Mouse (Mus musculus) ovary, postnatal 14 days (tissue): ENCODE results near the gene Prss43.
"Not testable (repeated sequence)": the region's sequence is repeated elsewhere in the genome, so short reads cannot be mapped to it uniquely, and the experiment has no call there.

Experiments used
- DNase-seq: peaks from one replicate; pipeline ENCODE4 v3.0.0; 2022; ENCODE audit warnings: low spot score

Gene Prss43

GRCm38 (mm10) chr9:110826390-110826789 lies at the start of gene Prss43:
Gene Prss43 (plus strand): TSS chr9:110826690.
- DNase-seq, result no peak

GRCm38 (mm10) chr9:110778100-110778499 lies 48.4 kb upstream of the Prss43 start:
- DNase-seq, result no peak

DNA sequence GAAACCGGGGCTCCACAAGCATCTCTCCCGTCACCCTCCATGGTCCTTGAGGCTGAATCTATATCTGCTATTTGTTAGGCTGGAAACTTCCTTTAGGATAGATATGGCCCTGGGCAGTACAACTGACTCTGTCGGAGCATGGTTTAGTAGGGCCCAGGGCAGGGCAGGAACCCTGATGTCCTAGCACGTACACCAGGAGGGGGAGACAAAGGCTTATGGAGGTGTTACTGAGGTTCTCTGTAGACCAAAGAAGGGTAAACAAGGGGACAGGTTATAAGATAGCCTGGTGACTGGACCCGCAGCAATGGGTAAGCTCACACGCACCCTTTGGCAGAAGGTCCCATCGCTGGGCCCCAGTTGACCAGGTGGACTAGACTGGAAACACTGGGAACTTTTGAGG lies 47.9 kb upstream of the Prss43 start:
- no peak for DNase-seq

DNA sequence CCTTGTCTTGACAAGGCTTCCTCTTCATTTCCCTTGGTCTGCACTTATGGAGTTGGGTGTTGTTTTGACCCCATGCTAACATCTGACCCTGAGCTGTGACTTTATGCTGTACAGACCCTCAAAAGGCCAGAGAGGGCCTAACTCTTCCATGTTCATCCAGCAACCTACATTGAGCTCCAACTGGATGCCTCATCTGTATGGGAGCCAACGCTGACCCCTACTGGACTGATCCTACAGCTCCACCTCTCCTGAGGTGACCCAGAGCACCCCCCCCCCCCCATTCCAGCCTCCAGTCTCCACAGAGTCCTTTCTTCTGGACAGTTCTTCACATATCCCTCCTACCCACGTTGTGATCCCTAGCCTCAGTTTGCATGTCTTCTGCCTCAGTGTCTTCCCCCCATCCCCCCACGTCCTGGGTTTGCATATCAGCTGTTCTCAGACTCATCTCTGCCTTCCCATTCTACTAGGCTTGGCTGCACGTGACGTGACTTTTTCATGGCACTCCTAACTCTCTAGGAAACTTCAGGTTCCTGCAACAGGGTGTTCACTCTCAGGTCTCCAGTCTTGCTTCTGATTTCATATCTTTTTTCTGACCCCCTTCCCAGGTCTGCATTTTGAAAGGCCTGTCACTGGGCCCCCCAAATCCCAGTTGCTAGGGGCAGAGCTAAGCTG lies 47.1 kb upstream of the Prss43 start:
- DNase-seq, result no peak

GRCm38 (mm10) chr9:110781256-110781721 lies 45.2 kb upstream of the Prss43 start:
- peak; percentile 98 for DNase-seq

- DNase-seq, result peak; percentile 83
These were observed 44.8 kb upstream of the Prss43 start for GRCm38 (mm10) chr9:110781731-110782130.

- no peak for DNase-seq
These were observed 42.9 kb upstream of the Prss43 start for GRCm38 (mm10) chr9:110783611-110784010.

GRCm38 (mm10) chr9:110788169-110788568 lies 38.3 kb upstream of the Prss43 start:
- no peak for DNase-seq

GRCm38 (mm10) chr9:110790462-110790861 lies 36.0 kb upstream of the Prss43 start:
- DNase-seq, result no peak

GRCm38 (mm10) chr9:110797013-110797412 lies 29.5 kb upstream of the Prss43 start:
- no peak for DNase-seq

DNA sequence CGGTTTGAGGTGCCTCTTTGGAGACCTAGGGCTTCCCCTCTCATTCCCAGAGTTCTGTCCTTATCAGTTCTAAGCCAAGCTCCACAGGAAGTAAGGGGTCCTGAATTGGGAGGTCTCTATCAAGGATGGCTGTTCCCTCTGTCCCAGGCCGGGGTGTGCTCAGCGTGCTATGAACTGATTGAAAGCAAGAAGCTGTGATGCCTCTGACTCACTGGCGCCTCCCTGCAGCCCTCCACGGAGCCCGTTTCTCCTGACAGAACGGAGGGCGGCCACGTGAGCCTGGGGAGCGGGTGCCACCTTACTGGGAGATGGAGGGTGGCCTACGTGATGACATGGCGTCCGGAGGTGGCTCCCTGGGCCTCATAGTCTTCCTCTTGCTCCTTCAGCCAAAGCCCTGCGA lies 28.6 kb upstream of the Prss43 start, which contains the start of gene Prss42:
Prss42 (plus strand) TSS at position 301 of the 400 bp plus-strand sequence.
- no peak for DNase-seq

DNA sequence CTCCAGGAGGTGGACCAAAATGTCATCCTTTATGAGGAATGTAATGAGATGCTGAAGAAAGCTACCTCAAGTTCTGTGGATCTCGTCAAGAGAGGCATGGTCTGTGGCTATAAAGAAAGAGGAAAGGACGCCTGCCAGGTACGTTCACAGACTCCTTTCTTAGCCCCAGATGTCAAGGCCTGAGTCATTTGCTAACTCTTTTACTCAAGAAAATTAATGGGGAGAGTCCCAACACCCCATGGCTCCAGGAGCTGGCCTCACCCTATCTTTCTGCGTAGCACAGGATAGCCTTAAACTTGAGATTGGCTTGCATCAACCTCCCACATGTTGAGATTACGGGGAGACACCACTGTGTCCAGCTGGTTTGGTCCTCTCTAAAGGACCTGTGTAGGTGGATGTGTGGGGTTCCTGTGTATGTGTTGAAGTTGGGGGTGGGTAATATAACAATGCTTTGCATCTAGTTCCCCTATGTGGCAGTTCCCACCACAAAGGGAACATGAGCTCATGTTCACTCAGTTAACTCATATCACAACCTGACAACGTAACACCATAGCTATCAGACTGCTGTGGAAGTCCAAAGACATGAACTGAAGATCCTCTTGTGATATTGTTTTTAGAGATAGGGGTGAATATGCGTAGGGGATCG lies 25.5 kb upstream of the Prss43 start:
- no peak for DNase-seq

- no peak for DNase-seq
These were observed 23.2 kb upstream of the Prss43 start for GRCm38 (mm10) chr9:110803294-110803693.

- DNase-seq, result no peak
These were observed 16.4 kb upstream of the Prss43 start for GRCm38 (mm10) chr9:110810051-110810450.

DNA sequence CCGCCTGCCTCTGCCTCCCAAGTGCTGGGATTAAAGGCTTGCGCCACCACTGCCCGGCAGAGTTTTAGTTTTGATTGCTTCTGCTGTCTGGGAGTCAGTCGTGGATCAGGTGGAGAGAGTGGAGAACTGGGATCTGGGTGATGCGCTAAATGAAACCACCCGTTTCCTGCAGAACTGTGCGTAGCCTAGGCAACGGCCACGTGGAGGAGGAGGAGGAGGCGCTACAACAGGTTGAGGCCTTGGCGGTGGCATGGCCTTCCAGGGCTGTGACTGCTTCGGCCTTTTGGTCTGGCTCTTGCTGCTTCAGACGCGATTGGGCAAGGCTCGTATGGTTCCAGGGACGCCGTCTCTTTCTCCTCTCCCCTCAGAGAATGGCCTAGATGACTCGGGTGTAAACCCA lies 12.7 kb upstream of the Prss43 start, which contains the start of gene Prss44:
Prss44 (plus strand) TSS at position 206 of the 400 bp plus-strand sequence.
- no peak for DNase-seq

DNA sequence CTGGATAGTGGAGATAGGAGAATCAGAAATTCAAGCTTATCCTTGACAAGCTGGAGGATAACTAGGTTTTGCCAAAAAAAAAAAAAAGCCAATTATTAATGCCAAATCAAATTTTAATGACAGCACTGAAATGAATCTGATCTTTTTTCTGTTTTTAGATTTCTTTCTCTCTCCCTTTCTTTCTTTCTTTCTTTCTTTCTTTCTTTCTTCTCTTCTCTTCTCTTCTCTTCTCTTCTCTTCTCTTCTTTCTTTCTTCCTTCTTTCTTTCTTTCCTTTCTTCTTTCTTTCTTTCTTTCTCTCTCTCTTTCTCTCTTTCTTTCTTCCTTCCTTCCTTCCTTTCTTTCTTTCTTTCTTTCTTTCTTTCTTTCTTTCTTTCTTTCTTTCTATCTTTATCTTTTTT lies 5.9 kb upstream of the Prss43 start:
- DNase-seq, result not testable (repeated sequence)

DNA sequence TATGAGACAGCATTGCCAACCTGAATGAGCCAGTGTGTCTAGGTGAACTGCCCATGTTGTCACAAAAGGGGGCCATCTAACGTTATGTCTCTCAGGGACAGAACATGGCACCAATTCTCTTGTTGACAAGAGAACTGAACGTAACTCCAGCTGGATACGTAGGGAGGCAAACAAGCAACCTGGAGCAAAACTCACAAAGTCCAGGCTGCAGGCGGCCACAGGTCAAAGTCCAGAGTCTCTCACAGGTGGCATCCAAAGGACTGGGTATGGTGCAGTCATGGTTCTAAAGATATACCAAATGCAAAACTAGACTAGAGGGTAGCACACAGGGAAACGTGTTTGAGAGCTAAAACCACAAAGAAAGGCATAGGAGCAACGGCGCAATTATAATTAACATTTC lies 5.1 kb upstream of the Prss43 start:
- DNase-seq, result no peak

DNA sequence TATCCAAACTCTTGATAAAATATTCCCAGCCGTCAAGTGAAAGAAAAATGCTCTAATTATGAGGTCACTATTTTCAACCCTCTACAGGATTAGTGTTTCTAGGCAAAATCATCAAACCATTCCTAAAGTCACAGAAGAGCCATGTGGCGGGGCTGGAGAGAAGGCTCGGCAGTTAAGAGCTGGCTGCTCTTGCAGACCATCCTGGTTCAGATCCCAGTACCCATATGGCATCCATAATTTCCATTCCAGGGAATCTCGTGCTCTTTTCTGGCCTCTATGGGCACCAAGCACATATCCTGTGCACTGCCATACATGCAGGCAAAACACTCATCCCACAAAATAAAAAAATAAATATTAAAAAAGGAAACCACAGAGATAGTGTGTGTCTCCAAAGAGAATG lies 1.1 kb upstream of the Prss43 start:
- no peak for DNase-seq

DNA sequence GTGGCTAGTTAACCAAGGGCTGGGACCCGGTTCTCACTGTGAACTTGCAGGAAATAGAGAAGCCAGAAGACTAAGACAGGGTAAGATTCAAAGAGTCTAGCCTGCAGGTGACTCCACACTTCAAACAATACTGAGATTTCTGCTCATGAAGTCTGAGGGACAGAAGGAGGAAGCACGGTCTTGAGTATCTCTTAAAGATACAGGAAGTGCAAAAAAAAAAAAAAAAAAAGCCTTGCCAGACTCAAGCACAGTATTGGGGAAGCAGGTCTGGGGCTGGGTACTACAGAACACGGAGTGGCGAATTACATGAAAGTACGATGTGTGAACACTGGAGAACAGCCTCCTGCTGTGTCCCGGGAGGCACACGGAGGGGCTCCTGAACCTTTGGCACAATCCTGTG lies 658 bp upstream of the Prss43 start:
- DNase-seq, result no peak

DNA sequence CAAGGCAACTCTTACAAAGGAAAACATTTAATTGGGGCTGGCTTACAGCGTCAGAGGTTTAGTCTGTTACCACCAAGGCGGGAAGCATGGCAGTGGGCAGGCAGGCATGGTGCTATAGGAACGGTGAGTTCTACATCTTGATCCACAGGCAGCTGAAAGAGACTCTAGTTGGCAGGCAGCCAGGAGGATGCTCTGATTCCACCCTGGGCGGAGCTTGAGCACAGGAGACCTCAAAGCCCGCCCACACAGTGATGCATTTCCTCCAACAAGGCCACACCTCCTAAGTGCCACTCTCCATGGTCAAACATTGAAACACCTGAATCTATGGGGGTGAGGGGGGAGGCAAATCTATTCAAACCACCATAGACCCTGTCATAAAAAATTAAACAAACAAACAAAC lies 6.5 kb downstream of the Prss43 start:
- no peak for DNase-seq

- DNase-seq, result no peak
These were observed 7.9 kb downstream of the Prss43 start, which contains the start of gene Prss45 for GRCm38 (mm10) chr9:110834411-110834810. Gene Prss45 (plus strand): TSS chr9:110834588.

DNA sequence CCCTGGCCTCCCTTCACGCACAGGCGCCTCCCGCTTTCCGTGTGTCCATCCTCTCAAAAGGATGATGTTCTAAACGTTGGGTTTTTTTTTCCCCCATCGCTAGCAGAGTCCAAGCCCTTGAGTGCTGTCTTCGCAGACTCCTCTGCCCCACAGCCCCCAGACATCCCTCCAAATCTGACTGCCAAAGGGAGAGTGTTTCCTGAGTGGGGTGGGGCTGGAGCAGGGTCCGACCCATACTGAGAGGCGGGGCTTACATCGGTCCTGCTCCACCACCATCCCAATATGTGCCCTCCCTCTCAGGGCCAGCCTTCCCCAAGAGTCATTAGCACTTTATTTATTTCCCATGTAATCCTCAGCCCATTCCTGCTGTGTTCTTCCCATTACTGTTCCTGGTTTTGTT lies 8.5 kb downstream of the Prss43 start:
- no peak for DNase-seq

GRCm38 (mm10) chr9:110836112-110836511 lies 9.6 kb downstream of the Prss43 start:
- DNase-seq, result no peak

DNA sequence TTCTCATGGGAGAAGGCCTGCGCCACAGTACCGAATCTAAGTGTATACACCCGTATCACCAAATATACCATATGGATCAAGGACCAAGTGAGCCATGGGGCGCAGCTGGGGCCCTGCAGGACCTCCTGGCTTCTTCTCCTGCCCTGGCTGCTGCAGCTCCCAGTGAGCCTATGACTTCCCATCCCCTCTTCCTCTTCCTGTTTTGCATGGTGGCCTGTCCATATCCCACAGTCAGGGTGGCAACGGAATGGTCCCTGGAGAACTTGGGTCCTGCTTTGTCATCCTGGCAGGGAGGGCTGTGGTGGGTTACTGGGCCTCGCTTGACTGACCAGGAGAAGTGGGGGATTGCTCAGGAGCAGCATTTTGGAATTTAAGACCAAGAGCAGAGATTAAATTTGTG lies 14.4 kb downstream of the Prss43 start:
- DNase-seq, result no peak
